Mouse (Mus musculus) hematopoietic stem cell, adult 5-6 weeks (primary cell): Measurements from ENCODE around the gene 4933402J07Rik. TPM values are rescaled to one million over a fixed set of nuclear protein-coding genes. Genes with fewer than 3 reads are reported as not detected.

ENCODE experiments used
- ATAC-seq, 2 experiments: fragments of 125-278 bp in 1 of 2; replicated peaks in 1 of 2; 2 replicates each; pipeline ENCODE4 v1.8.0; 2016 to 2017; ENCODE audit warnings: inconsistent platforms in 2 of 2, mild to moderate bottlenecking in 2 of 2, moderate number of reproducible peaks in 2 of 2, low read depth in 1 of 2, moderate TSS enrichment in 1 of 2; ENCODE audit not compliant: low FRiP score in 2 of 2, poor library complexity in 2 of 2, severe bottlenecking in 2 of 2, insufficient read depth in 1 of 2, low TSS enrichment in 1 of 2
- total RNA-seq: library from RNA; stranded (forward); fragments of 172-1452, 232-1000 nt; gene quantifications from 2 replicates; pipeline ENCODE4 v1.2.3, GENCODE M21; 2017

The 4933402J07Rik gene
- not detected in 2 replicates for total RNA-seq

DNA sequence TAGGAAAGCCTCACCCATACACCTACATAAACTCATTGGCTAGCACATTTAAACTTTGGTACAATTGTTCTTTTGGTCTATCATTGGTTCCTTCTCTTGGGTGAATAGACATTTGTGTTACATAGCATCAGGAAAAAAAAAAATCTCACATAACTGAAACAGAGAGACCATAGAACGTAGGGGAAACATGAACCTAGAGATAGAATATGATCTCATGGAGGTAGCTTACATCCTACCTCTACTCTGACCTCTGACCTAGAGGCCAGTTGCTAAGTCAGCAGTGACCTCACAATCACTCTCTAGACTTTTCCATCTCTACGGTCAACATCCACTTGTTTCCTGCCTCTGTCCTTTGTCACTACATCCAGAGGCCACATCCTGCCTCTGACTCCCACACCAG is at the start of gene 4933402J07Rik:
4933402J07Rik (plus strand) TSS at position 301 of the 400 bp plus-strand sequence.
- ATAC-seq = no peak

DNA sequence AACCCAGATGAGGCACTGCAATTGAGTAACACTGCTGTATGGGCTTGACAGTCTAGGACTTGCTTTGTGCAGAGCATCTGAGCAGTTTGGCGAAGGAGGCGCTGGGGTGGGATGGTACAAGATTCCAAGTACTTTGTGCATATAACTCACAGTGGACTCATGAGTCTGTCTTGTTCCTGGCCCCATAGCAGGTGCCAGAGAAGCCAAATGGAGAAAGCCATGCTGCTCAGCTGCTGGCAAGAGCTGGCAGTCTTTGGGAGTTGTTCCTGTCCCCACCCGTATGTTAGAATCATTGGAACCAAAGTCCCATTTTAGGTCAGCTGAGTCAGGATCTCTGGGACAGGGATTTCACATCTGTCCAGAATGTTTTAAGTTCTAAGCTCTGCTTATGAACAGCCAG is 46.5 kb upstream of the 4933402J07Rik start:
- no peak for ATAC-seq

DNA sequence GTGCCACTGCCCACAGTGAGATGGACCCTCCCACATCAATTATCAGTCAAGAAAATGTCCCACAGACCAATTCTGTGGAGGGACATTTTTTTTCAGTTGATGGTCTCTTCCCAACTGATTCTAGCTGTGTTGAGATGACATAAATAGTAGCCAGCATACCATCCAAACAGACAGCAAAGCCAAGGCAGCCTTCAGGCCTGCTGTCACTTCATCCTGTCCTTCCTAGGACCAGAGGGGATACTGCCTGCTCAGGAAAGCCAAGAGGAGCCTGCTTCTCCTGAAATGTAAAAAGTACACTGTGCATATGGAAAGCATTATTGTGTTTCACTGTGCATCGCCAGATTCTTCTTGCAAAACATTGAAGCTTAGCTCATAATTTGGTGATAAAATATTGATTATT is 38.6 kb upstream of the 4933402J07Rik start:
- no peak for ATAC-seq

DNA sequence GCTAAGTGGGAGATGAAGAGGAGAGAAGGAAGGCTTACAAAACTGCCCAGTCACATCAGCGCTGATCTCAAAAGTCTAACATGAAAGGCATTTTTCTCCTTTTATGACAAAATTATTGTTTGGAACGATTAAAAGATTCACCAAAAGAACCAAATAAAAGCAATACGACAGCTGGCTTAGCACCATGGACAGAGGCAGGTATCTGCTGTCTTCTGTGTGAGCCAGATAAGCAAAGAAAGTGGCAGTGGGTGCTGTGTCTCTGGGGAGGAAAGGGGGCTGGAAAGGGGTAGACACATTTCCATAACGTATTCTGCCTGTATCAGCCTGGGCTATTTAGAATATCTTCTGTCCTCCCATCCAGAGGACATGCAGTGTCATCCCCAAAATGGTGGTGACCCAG is 32.5 kb upstream of the 4933402J07Rik start:
- ATAC-seq = no peak

DNA sequence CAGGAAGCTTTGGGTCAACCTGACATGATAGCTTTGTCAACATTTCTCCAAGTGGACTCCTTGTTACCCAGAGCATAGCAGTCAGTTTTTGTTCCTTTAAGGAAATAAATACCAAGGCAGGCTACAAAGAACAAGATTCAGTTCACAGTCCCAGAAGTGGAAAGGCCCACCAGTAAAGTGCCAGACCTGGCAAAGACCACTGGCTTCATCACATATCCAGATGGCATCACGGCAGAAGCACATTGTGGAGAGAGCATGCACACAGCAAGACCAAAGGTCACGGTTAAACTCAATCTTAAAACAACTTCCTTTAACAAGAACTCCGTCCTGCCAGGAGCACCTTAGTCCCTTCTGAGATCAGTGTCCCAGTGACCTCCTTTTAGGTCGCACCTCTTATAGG is 30.2 kb upstream of the 4933402J07Rik start:
- ATAC-seq = no peak

DNA sequence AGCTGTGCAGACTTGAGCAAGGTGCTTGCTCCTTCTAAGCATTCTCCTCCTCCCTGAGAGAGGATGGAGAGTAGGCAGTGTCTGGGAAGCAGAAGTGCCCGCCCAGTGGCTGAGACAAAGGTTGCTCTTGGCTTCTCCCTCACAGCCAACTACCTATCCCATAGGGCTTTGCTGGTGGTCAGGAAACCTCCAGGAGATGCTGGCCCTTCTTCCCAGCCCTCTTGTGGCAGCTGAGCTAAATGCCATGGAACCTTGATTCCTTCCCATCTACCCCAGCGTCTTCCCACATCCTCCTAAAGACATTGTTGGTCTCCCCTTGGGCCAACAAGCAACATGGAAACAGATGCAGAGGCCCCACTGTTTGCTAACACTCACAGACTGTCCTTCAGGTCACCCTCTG is 28.8 kb upstream of the 4933402J07Rik start:
- ATAC-seq = no peak

DNA sequence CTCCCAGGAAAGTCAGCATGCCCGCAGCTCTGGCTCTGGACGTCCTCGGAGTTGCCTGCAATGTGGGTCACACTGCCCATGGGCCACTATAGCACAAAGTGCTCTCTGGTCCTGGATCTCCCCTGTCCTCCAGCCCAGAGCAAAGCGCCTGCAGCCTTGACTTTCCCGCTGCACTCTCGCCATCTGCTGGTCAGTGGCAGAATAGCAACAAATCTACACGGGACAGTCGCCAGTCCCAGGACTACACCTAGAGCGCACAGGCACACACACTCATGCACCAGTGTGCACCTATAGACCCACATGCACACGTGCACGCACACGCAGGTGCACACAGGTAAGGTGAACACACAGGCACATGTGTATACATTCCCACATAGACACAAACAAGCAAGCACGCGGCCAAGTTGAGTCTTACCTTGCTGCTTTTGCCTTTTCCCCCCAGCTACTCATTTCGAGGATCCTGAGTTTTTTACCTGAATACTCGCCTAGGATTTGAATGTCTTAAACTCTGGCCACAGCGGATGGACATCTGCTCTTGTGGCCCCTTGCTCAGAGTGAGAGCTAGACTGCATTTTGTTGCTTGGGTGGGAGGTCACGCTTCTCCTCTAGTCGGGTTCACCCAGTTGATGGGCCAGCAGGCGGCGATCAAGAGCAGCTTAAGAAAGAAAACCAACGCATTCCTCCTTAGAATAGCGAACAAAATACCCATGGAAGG is 26.9 kb upstream of the 4933402J07Rik start:
- ATAC-seq = peak; percentile 90 to 96

DNA sequence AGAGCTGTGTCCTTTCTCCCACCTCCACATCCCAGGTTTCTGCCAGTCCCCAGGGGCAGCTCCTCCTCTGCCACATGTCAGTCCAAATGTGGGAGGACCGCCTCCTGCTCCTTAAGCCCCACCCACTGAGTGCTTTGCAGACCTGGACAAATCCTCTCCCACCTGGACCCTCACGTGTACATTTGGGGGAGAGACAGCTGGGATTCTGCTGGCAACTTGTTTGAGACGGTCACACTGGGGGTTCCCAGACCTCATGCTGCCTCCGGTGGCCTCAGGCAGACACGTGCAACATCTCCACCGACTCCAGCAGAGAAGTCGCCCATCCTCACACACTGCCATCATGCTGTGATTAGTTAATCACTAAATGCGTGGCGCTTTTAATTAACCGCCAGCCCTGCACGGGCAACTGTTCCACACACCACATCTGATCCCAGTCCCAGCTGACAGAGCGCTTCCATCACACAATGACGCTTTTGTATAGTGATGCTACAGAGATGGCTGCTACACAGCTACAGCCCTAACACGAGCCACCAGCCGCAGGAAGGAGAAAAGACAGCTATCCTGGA is 23.7 kb upstream of the 4933402J07Rik start:
- ATAC-seq = no peak

DNA sequence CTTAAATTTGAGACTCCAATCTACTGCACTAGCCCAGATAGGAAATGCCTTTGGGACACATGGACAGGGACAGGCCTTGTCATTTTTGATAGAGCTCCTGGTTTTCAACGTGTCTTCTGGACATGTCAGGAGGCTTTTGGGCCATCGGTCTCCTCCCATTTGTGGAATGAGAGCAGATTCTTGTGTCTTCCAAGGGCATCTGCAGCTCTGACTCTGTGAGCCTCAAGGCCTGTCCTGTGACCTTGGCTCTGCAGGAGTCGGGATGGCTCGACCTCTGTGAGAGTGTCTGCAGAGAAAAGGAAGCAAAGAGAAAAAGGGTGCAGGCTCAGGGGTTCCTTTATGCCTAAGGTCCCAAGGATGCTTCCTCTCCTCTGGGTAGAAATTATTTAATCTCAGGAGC is 13.8 kb upstream of the 4933402J07Rik start:
- ATAC-seq = no peak

DNA sequence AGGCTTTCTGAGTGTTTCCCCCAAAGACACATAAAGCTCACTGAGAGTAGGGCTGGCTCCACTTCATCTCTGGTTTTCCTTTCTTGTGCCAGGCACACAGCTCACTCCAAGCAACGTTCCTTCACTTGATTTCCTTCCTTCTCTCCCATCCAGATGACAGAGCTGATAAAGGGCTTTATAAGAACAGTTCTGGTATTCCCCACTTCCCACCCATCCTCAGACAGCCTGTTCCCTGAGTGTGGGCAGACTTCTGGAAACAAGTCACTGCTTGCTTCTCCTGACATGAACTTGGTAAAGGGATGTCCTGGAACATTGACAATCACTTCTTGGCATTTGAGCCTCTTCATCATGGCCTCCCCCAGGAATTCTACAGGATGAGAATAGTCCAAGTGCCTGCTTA is 10.9 kb upstream of the 4933402J07Rik start:
- no peak for ATAC-seq

DNA sequence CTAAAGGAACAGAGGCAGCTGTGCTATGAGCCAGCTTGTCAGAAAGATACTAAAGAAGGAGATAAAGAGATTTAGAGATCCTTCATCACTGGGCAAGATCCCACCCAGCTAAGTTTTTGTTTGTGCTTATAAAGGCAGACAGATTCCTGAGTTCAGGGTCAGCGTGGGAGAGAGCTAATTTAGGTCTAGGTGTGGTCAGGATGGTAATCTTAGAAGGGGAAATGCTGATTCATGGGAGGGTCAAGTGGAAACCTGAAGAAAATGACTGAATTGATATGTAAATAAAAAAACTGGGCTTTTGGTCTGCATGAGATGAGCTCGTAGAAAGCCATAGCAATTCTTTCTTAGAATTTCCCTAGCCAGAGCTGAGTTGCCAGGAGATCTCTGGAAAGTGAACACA is 2.9 kb upstream of the 4933402J07Rik start:
- ATAC-seq = no peak

DNA sequence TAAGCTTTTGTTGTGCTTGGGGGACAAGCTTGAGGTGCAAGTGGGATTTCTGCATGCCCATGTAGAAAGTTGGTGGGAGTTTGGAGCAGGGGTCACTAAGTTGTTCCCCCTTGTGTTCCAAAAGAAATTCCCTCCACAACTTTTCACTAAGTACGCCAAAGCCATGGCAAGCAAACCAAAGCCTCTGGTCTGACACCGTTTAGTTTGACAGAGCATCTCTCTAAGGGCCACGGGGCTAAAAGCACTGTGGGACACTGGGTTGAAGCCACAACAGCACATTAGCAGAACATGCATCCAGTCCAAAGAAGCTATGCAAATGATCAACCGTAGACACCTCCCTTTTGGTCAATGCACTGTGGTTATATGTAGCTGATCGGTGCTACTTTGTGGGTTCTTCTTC is 5.5 kb downstream of the 4933402J07Rik start:
- no peak for ATAC-seq

DNA sequence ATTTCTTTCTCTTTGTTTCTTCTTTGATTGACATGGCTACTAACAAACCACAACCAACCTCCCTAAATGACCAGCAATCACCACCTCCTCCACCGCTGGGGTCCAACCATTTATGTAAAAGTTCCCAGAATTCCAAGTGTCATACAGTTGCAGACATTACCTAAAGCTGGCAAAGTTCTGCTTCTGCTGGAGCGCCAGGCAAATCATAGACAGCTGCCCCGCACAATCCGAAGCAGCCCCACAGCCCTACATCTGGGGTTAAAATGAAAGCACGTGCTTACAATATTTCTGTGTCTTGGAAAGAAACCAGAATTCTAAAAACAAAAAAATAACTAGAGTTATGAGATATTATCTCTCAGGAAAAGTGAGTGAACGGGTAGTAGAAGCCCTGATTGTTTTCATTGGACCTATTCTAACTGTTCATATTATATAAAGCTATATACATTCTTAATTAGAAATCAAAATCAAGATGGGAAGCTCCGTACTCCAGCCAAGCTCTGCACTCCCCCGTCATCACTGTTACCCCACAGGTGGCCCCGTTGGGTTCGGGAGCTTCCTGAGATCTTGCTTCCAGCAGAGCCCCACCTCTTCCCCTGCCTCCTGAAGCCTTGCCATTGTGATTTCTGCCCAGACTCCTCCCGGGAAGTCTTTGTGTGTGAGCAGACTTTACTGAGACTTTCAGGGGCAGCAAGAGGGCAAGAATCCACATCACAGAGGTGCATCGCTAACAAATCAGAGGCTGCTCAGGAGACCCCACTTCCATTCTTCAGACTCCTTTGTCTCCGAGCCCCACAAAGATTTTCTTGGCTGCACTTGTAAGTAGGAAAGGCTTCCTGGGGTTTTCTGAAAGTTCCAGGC is 6.3 kb downstream of the 4933402J07Rik start:
- ATAC-seq = no peak

DNA sequence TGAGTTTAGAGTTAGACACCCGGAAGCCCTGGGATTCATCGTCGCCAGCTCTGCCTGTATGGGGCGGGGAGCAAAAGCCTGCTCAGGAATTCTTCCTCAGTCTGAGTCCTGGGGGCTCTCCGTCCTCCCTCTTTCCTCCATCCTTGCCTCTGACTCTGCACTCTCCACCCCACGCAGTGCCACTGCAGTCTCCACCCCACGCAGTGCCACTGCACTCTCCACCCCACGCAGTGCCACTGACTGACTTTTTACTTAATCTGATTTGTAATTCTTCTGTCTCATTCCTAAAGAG is 6.9 kb downstream of the 4933402J07Rik start:
- ATAC-seq = no peak

DNA sequence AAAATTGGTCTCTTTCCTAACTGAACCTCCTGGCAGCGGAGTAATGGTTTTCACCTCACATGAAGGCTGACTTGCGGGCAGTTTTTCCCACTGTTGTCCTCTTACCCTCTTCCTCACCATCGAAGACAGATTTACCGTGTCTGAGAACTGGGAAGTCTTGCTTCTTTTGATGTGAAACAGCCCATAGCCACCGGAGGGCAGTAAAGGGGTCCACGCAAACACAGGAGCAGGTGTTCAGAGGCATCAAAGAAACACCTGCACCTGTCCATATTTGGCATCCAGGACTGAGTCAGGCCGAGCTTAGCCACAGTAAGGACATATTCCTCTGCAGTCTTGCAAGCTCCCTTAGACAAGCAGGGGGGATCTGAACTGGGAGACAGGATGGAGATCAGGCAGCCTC is 7.2 kb downstream of the 4933402J07Rik start:
- ATAC-seq = no peak

DNA sequence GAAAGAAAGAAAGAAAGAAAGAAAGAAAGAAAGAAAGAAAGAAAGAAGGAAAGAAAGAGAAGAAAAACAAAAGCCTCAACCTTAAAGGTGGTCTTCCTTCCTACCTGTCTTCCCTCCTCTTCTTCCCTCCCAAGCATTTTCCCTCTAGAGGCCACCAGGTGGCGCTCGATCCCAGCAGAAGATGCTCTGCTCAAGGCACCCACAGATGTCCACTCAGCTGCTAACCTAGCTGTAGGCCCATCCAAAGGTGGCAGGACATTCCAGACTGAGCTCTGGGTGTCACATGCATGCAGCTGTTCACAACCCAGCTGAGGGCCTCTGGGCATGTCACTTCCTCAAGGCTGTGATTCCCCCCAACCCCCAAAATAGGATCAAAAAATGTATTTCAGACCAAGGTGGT is 30.6 kb downstream of the 4933402J07Rik start:
- ATAC-seq = peak; percentile 55 to 59; a peak in 2 of 4 replicates

DNA sequence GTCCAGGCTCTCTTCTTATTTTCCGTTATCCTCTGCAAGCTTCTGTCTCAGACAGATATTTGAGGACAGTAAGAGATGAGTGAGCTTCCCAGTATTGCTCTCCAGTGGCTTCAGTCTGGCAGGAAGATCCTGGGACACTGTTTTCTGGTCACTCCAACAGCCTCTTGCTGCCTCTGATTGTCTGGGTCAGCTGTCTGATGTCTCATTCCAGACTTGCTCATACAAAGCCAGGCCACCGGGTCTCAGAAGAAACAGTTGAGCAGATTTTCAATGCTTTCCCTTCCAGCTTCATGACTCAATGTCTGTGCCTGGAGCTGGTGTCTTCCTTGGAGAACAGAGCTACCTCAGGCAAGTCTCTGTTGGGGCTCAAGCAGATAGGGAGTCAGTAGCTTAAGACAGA is 39.1 kb downstream of the 4933402J07Rik start:
- ATAC-seq = no peak

DNA sequence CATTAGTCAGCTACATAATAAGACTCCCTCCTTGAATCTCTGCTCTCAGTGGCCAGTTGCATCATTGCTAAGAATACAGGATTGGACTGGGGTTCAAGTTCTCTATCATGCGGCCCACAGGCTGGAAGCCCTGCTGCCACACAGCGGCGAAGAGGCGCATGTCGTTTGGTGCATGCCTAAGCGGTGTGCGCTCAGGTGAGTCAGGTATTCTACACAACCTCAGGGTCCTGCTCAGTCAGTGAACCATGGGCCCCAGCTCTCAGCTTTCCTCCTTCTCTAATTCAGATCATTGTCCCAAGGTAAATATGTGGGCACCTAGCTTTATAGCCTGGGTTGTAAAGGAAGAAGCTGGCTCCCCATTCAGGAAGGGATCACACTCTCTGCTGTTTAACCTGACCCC is 45.5 kb downstream of the 4933402J07Rik start:
- ATAC-seq = no peak
